Mouse (Mus musculus): ENCODE measurements at regions not wholly inside any gene's neighbourhood (a gene's known extent, or its start where the extent isn't known, plus 50 kb on each side); places are given as distances from the start of the nearest gene placed in this dataset.

DNA sequence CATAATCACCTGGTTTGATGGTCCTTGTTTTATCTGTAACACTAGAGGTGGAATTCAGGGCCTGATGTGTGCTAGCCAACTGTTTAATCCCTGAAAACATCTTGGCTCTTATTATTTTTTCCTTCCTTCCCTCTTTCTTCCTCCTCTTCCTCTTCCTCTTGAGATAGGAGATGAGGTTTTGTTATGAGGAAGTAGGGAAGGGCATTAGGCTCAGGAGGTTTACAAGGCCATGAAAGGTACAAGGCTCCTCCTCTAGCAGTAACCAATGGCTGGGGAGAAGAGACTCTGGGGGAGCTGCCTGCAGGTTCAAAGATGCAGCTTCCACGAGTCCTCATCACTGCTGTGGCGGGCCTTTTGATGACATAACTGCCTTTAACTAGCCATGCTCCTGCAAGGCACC lies 98.6 kb upstream of the Chd2 start:
- TF ChIP-seq CTCF (IDR thresholded peaks at IDR 0.05; ENCODE audit: low read depth), result no peak
- no peak for TF ChIP-seq EP300 (IDR thresholded peaks at IDR 0.05; ENCODE audit: low read depth)

Data from heart, postnatal 0 days (tissue).